Mouse (Mus musculus) left cerebral cortex, adult 8-10 months (tissue): ENCODE results near the gene Clec16a. TPM values are rescaled to one million over a fixed set of nuclear protein-coding genes. Genes with fewer than 3 reads are reported as not detected.
A peak's percentile ranks its signal among the peaks of the same experiment; 100 is the strongest.

Experiments used
- DNase-seq, 2 experiments: peaks; one replicate each; pipeline ENCODE4 v3.0.0; 2022; ENCODE audit warnings: low spot score in 2 of 2
- total RNA-seq, 4 experiments: library from RNA; stranded (reverse); gene quantifications; 2 replicates each; pipeline ENCODE4 v1.2.4; 2022

The Clec16a gene
- total RNA-seq, 4 experiments from 2014 or later: 89.8 to 97.2 (median 91.2) TPM

GRCm38 (mm10) chr16:10785371-10786231 is 240.5 kb downstream of the Clec16a start, which contains the start of gene Socs1:
TSS of gene Socs1 (minus strand) at chr16:10785536.
- peak; percentile 59 to 80 for DNase-seq

GRCm38 (mm10) chr16:10786288-10786687 is 241.1 kb downstream of the Clec16a start:
- peak; percentile 43 to 68 for DNase-seq

GRCm38 (mm10) chr16:10786782-10787547 is 241.8 kb downstream of the Clec16a start:
- DNase-seq: no peak

DNA sequence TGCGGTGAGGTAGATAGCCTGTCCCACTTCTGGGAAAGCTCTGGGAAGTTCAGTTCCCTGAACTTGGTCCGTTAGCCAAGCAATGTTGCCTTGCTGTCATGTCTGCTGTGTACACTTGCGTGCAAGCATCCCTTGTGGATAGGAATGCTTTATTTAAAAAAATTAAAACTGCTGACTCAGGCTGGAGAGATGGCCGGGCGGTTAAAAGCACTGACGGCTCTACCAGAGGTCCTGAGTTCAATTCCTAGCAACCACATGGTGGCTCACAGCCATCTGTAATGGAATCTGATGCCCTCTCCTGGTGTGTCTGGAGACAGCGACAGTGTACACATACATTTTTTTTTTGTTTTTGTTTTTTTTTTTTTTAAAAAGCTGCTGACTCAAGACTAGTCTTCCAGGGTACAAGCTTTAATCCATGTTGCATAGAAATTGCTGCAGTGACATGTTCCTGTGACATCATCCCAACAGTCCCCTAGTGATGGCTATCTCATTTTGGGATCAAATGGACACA is 242.5 kb downstream of the Clec16a start:
- DNase-seq: no peak

GRCm38 (mm10) chr16:10788271-10788670 is 243.1 kb downstream of the Clec16a start, which contains the start of gene Tnp2:
TSS of gene Tnp2 (minus strand) at chr16:10788660.
- no peak for DNase-seq

- no peak for DNase-seq
These were observed 243.7 kb downstream of the Clec16a start for GRCm38 (mm10) chr16:10788866-10789265.

DNA sequence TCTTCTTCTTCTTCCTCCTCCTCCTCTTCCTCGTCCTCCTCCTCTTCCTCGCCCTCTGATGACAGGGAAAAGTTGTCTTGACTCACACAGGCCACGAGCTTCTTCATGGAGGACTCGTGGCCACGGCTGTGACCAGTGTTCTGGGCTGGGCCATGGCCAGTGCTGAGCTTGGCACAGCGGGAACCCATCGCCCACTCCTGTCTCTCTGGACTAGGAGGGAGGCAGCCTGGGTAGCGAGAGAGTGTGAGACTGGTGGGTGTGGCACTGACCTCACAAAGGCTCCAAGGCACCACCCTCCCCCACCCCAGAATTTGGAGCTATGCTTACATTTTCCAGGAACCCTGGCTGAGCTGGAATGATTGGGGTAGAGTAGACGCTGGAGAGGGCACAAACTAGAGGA is 245.6 kb downstream of the Clec16a start, which contains the start of gene Prm3:
Gene Prm3, minus strand, starts transcription at position 213 of the 400 bp plus-strand sequence.
- no peak for DNase-seq

Other genes with a start within 250 kb of the Clec16a start
- 10 to 100 TPM; 11.0 to 13.4 (median 12.2) TPM for gene Emp2, start 231.4 kb upstream of the Clec16a start, total RNA-seq
- 10 to 100 TPM in 3 of 4 experiments, 1 to 10 TPM in 1; 9.8 to 11.5 (median 10.4) TPM for gene Tekt5, start 149.8 kb upstream of the Clec16a start, total RNA-seq
- gene Nubp1, start 133.4 kb upstream of the Clec16a start, total RNA-seq: 10 to 100 TPM; 13.3 to 15.9 (median 14.4) TPM
- 10 to 100 TPM; 26.6 to 29.9 (median 28.4) TPM for gene Tvp23a, start 98.0 kb upstream of the Clec16a start, total RNA-seq
- gene Ciita, start 65.3 kb upstream of the Clec16a start, total RNA-seq: under 1 TPM in 3 of 4 experiments, not detected in 1; 0.25 to 0.42 (median 0.26) TPM
- 10 to 100 TPM; 59.8 to 63.5 (median 62.6) TPM for gene Dexi, start 2.3 kb upstream of the Clec16a start, total RNA-seq
- gene Socs1, start 240.2 kb downstream of the Clec16a start, total RNA-seq: under 1 TPM; 0.49 to 0.98 (median 0.69) TPM
- gene Tnp2, start 243.3 kb downstream of the Clec16a start, total RNA-seq: not detected
- not detected for gene Prm3, start 245.6 kb downstream of the Clec16a start, total RNA-seq